Mouse (Mus musculus): ENCODE results near the gene Abcb9. TPM values are rescaled to one million over a fixed set of nuclear protein-coding genes. Genes with fewer than 3 reads are reported as not detected.
"Not testable (repeated sequence)": the region's sequence is repeated elsewhere in the genome, so short reads cannot be mapped to it uniquely, and the experiment has no call there.

Gene Abcb9
- polyA plus RNA-seq, 1 experiment from 2014 or later, result 2.3 TPM

DNA sequence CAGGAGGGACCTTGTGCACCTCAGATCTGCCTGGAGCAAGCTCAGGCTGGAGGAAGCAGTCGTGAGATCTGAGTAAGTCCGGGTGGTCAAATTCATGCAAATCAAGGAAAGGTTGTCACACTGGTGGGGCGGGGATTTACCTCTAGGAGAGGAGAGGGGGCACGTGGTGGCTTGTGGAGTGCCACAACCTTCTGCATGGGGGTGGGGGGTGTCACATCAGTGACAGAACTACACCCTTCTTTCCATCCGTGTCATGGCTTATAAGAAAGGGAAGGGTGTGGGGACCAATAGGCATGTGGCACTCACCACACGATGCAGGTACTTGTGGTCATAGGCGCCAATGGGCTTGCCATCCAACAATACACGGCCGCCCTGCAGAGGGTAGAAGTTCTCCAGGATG lies 19.9 kb downstream of the Abcb9 start:
- no peak overlapping the region for H3K9ac ChIP-seq
- H3K9me3 ChIP-seq, result no peaks in the 10 kb centered on the region
- peak overlapping the region; percentile 29; the same call in 1 of the 2 replicates for H3K27ac ChIP-seq
- H3K4me2 ChIP-seq (replicated peaks), result no peak overlapping the region
- no peaks in the 10 kb centered on the region for H3K27me3 ChIP-seq (replicated peaks)
- no peak for ATAC-seq
- peaks cover 29% of the 10 kb centered on the region for H3K4me1 ChIP-seq (replicated peaks)
- 71% methylated on average over 9 of the region's 9 CpGs for WGBS
- no peaks in the 10 kb centered on the region for H3K36me3 ChIP-seq
- no peak overlapping the region for H3K4me3 ChIP-seq (replicated peaks)

DNA sequence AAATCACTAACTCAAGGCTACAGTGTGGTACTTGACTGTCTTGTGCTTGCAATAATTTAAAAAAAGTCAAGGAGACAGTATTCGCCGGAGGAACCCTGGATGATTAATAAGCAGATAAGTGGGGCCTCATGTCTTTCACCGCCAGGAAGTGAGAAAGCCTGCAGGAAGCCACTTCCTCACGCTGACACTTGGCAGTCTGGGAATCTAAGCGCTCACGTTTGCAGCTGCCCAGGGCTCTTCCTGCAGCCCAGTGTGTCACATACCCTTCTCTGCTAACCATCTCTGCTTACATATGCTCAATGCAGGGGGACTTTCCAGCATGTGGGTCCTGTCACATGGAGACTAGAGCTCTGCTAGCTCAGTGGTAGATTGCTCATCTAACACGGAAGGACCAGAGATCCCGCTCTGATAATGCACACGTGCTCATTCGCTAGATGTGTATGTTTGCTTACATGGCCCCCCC lies 20.7 kb downstream of the Abcb9 start:
- Histone ChIP-seq H3K27ac (no peak overlapping the region), H3K4me2 (replicated peaks) (no peak overlapping the region), H3K9me3 (no peaks in the 10 kb centered on the region), H3K4me1 (replicated peaks) (peaks cover 32% of the 10 kb centered on the region), H3K4me3 (replicated peaks) (no peak overlapping the region), H3K27me3 (replicated peaks) (no peaks in the 10 kb centered on the region), H3K36me3 (no peaks in the 10 kb centered on the region), H3K9ac (no peak overlapping the region)
- ATAC-seq, result no peak; the same call in 1 of the 2 replicates
- WGBS, result 21% methylated on average over 10 of the region's 10 CpGs

DNA sequence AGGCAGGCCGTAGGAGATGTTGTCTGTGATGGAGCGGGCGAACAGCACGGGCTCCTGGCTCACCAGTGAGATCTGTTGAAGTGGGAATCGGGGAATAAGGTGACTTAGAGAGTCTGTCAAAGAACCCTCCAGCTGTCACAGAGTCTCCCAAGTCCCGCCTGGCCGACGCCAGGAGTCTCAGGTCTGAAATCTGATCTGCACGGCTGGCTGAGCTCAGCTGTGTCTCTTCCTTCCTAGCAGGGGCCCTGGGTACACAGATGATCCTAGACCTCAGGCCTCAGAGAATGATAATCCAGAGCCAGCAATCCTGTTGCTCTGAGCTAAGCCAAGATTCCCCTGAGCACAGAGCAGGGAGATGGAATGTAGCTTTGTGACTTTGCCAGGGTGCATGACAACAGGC lies 21.9 kb downstream of the Abcb9 start:
- H3K36me3 ChIP-seq, result no peaks in the 10 kb centered on the region
- no peaks in the 10 kb centered on the region for H3K27me3 ChIP-seq (replicated peaks)
- no peak overlapping the region for H3K4me2 ChIP-seq (replicated peaks)
- H3K27ac ChIP-seq, result no peak overlapping the region
- 57% methylated on average over 9 of the region's 9 CpGs for WGBS
- H3K9ac ChIP-seq, result no peak overlapping the region
- H3K9me3 ChIP-seq, result no peaks in the 10 kb centered on the region
- no peak overlapping the region for H3K4me3 ChIP-seq (replicated peaks)
- ATAC-seq, result no peak
- H3K4me1 ChIP-seq (replicated peaks), result peaks cover 32% of the 10 kb centered on the region

DNA sequence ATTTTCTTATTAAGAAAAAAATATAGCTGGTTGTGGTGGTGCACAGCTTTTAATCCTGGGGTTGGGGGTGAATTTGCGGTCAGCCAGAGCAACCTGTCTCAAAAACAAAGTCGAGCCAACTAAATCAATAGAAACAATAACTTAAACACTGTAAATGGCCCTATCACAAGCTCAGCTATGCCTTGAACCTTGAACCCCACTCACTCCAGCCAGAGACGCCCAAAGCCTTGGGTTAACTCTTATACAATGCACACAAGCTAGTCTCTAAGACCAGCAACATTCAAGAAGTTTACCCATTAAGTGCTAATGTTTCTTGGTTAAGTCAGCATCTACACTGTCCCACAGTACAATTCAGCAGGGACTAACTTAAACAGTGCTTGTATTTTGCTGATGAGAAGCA lies 25.9 kb downstream of the Abcb9 start:
- ATAC-seq, result peak; percentile 71
- 47% methylated on average over 3 of the region's 3 CpGs for WGBS
- H3K27ac ChIP-seq, result 0 out of 2 replicates have a peak overlapping the region, but pooled peaks have one; percentile 36

DNA sequence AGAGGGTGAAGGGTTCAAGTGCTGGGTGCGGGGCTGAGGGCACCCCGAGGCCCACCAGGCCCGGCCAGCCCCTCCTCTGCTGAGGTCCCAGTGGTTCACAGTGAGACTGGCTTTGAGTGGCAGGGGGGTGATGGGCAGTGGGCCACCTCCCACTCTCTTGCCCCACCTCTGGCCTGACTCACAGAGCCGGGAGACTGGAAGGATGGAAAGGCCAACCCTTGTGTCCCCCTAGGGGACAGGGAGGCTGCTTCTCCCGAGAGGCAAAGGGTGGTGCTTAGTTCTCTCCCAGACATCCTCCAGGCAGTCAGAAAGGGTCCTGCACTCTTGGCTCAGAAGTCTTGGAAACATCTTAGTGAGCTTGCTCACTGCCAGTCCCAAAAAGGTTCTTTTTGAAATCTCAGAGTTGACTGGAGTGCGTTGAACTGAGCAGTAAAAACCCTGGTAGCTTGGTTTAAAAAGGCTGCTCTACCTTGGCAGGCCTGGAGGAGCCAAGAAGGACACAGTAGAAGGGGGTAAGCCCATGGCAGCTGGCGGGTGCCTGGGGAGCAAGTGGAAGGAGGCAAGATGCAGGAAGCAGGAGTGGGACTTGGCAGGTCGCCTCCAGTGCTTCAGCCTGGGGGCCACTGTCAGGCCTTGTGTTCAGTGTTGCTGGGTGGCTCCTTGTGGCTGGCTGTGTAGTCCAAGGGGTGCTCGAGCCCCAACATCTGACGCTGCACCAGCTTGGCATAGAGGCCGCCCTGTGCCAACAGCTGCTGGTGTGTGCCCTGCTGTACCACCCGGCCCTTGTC lies 33.4 kb downstream of the Abcb9 start:
- WGBS, result 72% methylated on average over 12 of the region's 12 CpGs
- H3K27ac ChIP-seq, result no peak overlapping the region
- no peak overlapping the region for H3K4me3 ChIP-seq (replicated peaks)
- no peak overlapping the region for H3K4me2 ChIP-seq (replicated peaks)
- 0 out of 2 replicates have a peak, but pooled peaks cover 2% of the 10 kb centered on the region for H3K4me1 ChIP-seq (replicated peaks)
- no peaks in the 10 kb centered on the region for H3K36me3 ChIP-seq
- H3K9me3 ChIP-seq, result no peaks in the 10 kb centered on the region
- no peak overlapping the region for H3K9ac ChIP-seq
- H3K27me3 ChIP-seq (replicated peaks), result no peaks in the 10 kb centered on the region
- ATAC-seq, result no peak

More for the DNA sequence above, 25.9 kb downstream of the Abcb9 start:
- Histone ChIP-seq H3K9me3 (no peaks in the 10 kb centered on the region), H3K36me3 (no peaks in the 10 kb centered on the region), H3K9ac (no peak overlapping the region), H3K4me1 (replicated peaks) (peaks cover 12% of the 10 kb centered on the region), H3K4me3 (replicated peaks) (no peak overlapping the region), H3K4me2 (replicated peaks) (0 out of 2 replicates have a peak overlapping the region, but pooled peaks have one; percentile 1), H3K27me3 (replicated peaks) (no peaks in the 10 kb centered on the region)

DNA sequence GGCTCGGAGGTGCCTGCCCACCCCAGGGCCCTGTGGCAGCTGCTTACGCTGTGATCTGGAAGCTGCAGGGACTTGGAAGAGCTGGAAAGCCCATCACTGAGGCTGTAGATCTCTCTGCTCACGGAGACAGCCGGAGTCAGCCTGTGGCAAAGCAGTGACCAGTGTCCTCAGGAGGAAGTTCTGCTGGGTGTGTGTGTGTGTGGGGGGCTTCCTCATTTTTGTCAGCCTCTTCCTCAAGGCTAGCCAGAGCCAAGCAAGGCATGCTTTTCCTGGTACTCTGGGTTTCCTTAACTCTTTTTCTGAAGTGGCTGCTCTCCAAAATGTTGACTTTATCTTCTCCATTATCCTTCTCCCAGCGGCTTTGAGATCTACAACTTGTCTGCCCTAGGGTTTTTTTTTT lies 35.9 kb downstream of the Abcb9 start:
- H3K9ac ChIP-seq, result no peak overlapping the region
- H3K4me1 ChIP-seq (replicated peaks), result 0 out of 2 replicates have a peak, but pooled peaks cover 2% of the 10 kb centered on the region
- no peak overlapping the region for H3K4me2 ChIP-seq (replicated peaks)
- H3K9me3 ChIP-seq, result peaks cover 4% of the 10 kb centered on the region; the same call in 1 of the 2 replicates
- ATAC-seq, result no peak
- 0 out of 2 replicates have a peak overlapping the region, but pooled peaks have one; percentile 27 for H3K27ac ChIP-seq
- WGBS, result 63% methylated on average over 5 of the region's 5 CpGs
- H3K36me3 ChIP-seq, result no peaks in the 10 kb centered on the region
- no peak overlapping the region for H3K4me3 ChIP-seq (replicated peaks)
- no peaks in the 10 kb centered on the region for H3K27me3 ChIP-seq (replicated peaks)

DNA sequence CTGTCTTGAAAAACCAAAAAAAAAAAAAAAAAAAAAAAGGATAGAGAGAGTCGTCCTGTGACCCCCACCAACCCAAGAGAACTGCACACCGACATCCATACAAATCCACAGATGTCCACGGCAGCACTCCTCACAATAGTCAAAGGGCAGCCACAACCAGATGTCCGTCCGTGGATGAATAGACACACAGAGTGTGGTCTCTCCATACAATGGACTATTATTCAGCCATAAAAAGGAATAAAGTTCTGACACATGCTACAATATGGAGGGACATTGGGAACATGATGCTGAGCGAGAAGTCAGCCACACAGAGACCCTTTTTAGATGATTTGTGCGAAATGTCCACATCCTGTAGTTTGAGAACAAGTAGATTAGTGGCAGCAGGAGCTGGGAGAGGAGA lies 36.8 kb downstream of the Abcb9 start:
- WGBS, result 88% methylated on average over 7 of the region's 7 CpGs
- ATAC-seq, result no peak
- H3K9ac ChIP-seq, result no peak overlapping the region

DNA sequence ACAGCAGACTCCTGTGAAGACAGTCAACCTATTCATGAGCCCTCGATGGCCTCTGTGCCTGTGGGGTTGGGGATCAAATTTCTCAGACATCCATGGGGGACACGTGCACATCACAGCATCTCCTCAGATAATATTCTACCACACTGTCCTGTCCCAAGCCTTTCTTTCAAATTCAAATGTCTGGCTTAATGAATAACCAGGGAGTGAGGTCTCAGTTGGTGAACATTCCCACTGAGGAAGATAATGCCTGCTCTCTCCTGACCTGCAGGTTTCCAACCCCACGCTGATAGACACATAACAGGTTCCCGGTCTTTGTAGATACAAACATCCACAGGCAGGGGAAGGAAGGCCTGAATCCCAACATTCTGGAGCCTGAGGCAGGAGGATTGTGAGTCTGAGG lies 38.6 kb downstream of the Abcb9 start:
- Histone ChIP-seq H3K36me3 (no peaks in the 10 kb centered on the region), H3K9ac (no peak overlapping the region), H3K9me3 (peaks cover 4% of the 10 kb centered on the region; the same call in 1 of the 2 replicates), H3K27me3 (replicated peaks) (no peaks in the 10 kb centered on the region), H3K27ac (no peak overlapping the region), H3K4me2 (replicated peaks) (no peak overlapping the region), H3K4me1 (replicated peaks) (0 out of 2 replicates have a peak, but pooled peaks cover under 1% of the 10 kb centered on the region), H3K4me3 (replicated peaks) (no peak overlapping the region)
- WGBS, result 44% methylated on average over 4 of the region's 4 CpGs
- peak; percentile 57; the same call in 1 of the 2 replicates for ATAC-seq

More for the DNA sequence above, 36.8 kb downstream of the Abcb9 start:
- H3K36me3 ChIP-seq, result no peaks in the 10 kb centered on the region
- peaks cover 4% of the 10 kb centered on the region; the same call in 1 of the 2 replicates for H3K9me3 ChIP-seq
- no peak overlapping the region for H3K4me3 ChIP-seq (replicated peaks)
- no peaks in the 10 kb centered on the region for H3K27me3 ChIP-seq (replicated peaks)
- no peak overlapping the region for H3K27ac ChIP-seq
- H3K4me2 ChIP-seq (replicated peaks), result no peak overlapping the region
- 0 out of 2 replicates have a peak, but pooled peaks cover 2% of the 10 kb centered on the region for H3K4me1 ChIP-seq (replicated peaks)

DNA sequence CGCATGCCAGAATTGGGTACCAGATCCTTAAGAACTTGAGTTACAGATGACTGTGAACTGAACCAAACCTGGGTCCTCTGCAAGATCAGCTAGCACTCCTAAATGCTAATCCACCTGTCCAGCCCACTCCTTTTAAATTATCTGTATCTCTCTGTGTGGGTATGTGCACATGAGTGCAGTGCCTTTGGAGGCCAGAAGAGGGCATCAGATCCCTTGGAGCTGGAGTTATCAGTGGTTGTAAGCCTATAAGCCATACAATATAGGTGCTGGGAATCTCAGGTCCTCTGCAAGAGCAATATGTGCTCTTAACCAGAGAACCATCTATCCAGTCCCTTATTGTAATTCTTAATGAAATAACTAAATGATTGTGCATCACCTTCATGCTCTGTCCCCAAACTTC lies 39.4 kb downstream of the Abcb9 start:
- no peak for ATAC-seq
- Histone ChIP-seq H3K4me3 (replicated peaks) (no peak overlapping the region), H3K9ac (no peak overlapping the region), H3K4me1 (replicated peaks) (no peaks in the 10 kb centered on the region), H3K36me3 (no peaks in the 10 kb centered on the region), H3K27me3 (replicated peaks) (no peaks in the 10 kb centered on the region), H3K9me3 (peaks cover 4% of the 10 kb centered on the region; the same call in 1 of the 2 replicates), H3K27ac (no peak overlapping the region), H3K4me2 (replicated peaks) (no peak overlapping the region)
- WGBS, result 100% methylated on average over 1 of the region's 1 CpGs

DNA sequence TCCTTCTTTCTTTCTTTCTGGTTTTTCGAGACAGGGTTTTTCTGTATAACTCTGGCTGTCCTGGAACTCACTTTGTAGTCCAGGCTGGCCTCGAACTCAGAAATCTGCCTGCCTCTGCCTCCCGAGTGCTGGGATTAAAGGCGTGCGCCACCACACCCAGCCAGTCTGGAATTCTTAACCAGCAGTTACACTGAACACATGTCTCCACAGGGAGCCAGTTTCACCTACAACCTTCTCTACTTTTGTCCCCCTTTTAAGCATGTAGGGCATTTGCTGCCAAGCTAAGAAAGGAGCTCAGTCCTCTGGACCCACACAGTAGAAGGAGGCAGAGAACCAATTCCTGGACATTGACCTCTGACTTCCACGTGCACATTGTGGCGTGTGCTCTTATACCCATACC lies 43.0 kb downstream of the Abcb9 start:
- H3K9ac ChIP-seq; H3K9me3 ChIP-seq; H3K36me3 ChIP-seq; ATAC-seq; H3K27ac ChIP-seq; H3K4me2 ChIP-seq (replicated peaks); H3K4me3 ChIP-seq (replicated peaks); H3K27me3 ChIP-seq (replicated peaks): not testable (repeated sequence)
- peaks cover 18% of the 10 kb centered on the region for H3K4me1 ChIP-seq (replicated peaks)
- WGBS, result 90% methylated on average over 7 of the region's 7 CpGs

DNA sequence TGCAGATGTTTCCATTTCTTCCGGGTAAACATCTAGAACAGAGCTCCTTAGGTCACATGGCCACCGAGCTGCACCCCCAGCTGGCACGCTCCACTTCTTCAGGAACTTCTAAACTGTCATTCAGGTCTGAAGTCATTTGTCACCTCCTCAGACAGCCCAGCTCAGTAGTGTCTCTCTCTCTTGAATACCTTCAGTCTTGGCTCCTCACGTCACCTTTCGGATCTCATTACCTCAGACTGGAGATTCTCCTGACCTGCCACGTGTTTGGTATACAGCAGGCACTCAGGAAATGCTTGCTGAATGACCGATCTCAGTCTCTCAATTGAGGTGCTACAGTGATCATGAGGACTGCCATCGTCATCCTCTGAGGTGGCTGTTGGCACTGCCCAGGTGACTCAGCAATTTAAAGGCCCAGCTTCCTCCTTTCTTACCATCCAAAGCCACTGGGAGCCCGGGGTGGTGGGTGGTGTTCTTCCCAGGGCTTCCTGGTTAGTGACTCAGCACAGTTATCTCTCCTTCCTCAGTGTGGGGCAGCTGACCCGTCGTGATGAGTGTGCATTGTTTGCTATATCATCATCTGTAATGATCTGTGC lies 43.6 kb downstream of the Abcb9 start:
- Histone ChIP-seq H3K9me3 (peaks cover 4% of the 10 kb centered on the region; the same call in 1 of the 2 replicates), H3K36me3 (no peaks in the 10 kb centered on the region), H3K4me1 (replicated peaks) (peaks cover 22% of the 10 kb centered on the region), H3K9ac (no peak overlapping the region), H3K4me3 (replicated peaks) (no peak overlapping the region), H3K27me3 (replicated peaks) (no peaks in the 10 kb centered on the region), H3K27ac (no peak overlapping the region), H3K4me2 (replicated peaks) (no peak overlapping the region)
- peak; percentile 70 for ATAC-seq
- 68% methylated on average over 11 of the region's 11 CpGs for WGBS

Measured in intestine, embryonic 15.5 days (tissue).